Mouse (Mus musculus): Measurements from ENCODE around the gene Erlin1. TPM values are rescaled to one million over a fixed set of nuclear protein-coding genes. Genes with fewer than 3 reads are reported as not detected.

Gene Erlin1
- polyA plus RNA-seq, 1 experiment from 2014 or later, result 46.1 TPM

DNA sequence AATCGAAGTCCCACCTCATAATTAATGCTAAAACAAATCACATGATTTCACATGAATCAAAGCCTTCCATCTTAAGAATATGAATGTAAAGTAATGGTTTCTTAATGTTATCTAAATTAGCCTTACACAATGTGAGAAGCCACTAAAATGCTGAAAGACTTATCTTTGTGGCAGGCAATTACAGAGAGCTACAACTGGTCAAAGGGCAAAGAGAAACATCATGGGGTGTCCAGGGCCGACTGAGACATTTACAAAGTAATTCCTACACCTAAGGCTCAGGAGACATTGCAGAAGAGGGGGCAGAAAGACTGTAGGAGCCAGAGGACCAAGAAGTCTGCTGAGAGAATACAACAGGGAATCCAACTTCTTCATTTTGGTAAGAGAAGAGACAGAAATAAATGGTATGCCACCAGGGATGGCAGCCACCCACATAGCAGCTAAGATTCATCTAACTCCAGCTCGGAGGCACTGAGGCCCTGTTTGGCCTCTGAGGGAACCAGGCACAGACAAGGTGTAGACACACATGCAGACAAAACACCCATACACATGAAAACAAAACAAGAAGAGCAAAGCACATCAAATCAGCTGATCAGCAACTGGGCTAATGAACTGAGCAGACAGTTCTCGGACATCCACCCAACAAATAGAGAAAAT lies 14.3 kb downstream of the Erlin1 start:
- WGBS, result 84% methylated on average over 4 of the region's 4 CpGs
- Histone ChIP-seq H3K36me3 (peaks cover 49% of the 10 kb centered on the region), H3K27ac (no peak overlapping the region), H3K4me1 (no peaks in the 10 kb centered on the region), H3K9me3 (no peaks in the 10 kb centered on the region), H3K4me2 (no peak overlapping the region), H3K4me3 (no peak overlapping the region), H3K9ac (no peak overlapping the region), H3K27me3 (no peaks in the 10 kb centered on the region)
- ATAC-seq (ENCODE audit: insufficient number of reproducible peaks, low FRiP score, low TSS enrichment, low read depth), result no peak

GRCm38 (mm10) chr19:44050388-44050787 lies 19.2 kb downstream of the Erlin1 start:
- Histone ChIP-seq H3K36me3 (peaks cover 31% of the 10 kb centered on the region), H3K27me3 (no peaks in the 10 kb centered on the region), H3K4me2 (no peak overlapping the region), H3K4me3 (no peak overlapping the region), H3K27ac (no peak overlapping the region), H3K9ac (no peak overlapping the region), H3K9me3 (no peaks in the 10 kb centered on the region), H3K4me1 (no peaks in the 10 kb centered on the region)
- 75% methylated on average over 4 of the region's 4 CpGs for WGBS
- no peak for ATAC-seq (ENCODE audit: insufficient number of reproducible peaks, low FRiP score, low TSS enrichment, low read depth)

DNA sequence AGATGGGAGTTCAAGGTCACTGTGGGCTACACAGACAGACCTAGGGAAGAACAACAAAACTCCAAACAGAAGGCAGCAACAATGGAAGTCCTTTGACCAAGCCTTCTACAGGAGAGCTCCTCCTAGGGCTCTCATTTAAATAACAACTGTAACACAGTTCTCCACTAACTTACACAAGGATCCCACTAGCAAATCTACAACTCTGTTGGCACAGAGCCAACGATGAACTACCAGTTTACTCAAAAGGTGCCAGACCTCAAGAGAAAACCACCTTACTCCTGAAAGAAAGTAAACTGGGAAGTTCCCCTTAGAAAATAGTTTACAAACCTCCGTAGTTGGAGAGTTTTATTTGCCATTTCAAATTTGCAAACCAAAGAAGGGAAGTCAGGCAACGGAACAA lies 20.3 kb downstream of the Erlin1 start:
- H3K27me3 ChIP-seq, result no peaks in the 10 kb centered on the region
- H3K9me3 ChIP-seq, result no peaks in the 10 kb centered on the region
- H3K4me2 ChIP-seq, result no peak overlapping the region
- no peak overlapping the region for H3K9ac ChIP-seq
- no peak for ATAC-seq (ENCODE audit: insufficient number of reproducible peaks, low FRiP score, low TSS enrichment, low read depth)
- H3K4me3 ChIP-seq, result no peak overlapping the region
- H3K27ac ChIP-seq, result no peak overlapping the region
- 65% methylated on average over 3 of the region's 3 CpGs for WGBS
- peaks cover 33% of the 10 kb centered on the region for H3K36me3 ChIP-seq
- no peaks in the 10 kb centered on the region for H3K4me1 ChIP-seq

DNA sequence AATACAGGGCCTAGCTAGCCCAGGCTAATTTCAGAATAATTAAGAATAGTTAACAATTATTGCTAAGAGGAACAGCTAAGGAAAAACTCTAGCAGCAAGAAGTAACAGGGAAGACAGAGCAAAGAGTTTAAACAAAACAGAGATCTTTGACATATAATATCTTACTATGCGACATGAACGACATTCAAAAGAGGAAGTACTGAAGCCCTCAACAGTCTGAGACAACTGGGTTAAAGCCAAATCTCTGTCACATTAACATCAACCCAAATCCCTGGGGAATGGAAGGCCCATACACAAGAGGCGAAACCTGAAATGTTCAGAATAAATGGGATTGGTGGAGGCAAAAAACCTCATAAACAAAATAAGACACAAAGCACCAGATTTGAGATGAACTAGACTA lies 23.7 kb downstream of the Erlin1 start:
- H3K4me2 ChIP-seq, result no peak overlapping the region
- no peaks in the 10 kb centered on the region for H3K4me1 ChIP-seq
- no peak for ATAC-seq (ENCODE audit: insufficient number of reproducible peaks, low FRiP score, low TSS enrichment, low read depth)
- no peaks in the 10 kb centered on the region for H3K27me3 ChIP-seq
- H3K9ac ChIP-seq, result no peak overlapping the region
- no peaks in the 10 kb centered on the region for H3K9me3 ChIP-seq
- no peak overlapping the region for H3K4me3 ChIP-seq
- H3K27ac ChIP-seq, result no peak overlapping the region
- peaks cover 15% of the 10 kb centered on the region; the same call in 1 of the 2 replicates for H3K36me3 ChIP-seq
- 89% methylated on average over 3 of the region's 3 CpGs for WGBS

- no peak for ATAC-seq (ENCODE audit: insufficient number of reproducible peaks, low FRiP score, low TSS enrichment, low read depth)
- WGBS, result 82% methylated on average over 5 of the region's 5 CpGs
- no peaks in the 10 kb centered on the region for H3K9me3 ChIP-seq
- H3K4me1 ChIP-seq, result no peaks in the 10 kb centered on the region
- H3K9ac ChIP-seq, result no peak overlapping the region
- H3K4me3 ChIP-seq, result no peak overlapping the region
- H3K27me3 ChIP-seq, result no peaks in the 10 kb centered on the region
- no peak overlapping the region for H3K27ac ChIP-seq
- H3K36me3 ChIP-seq, result peaks cover 40% of the 10 kb centered on the region
- H3K4me2 ChIP-seq, result no peak overlapping the region
Measured at GRCm38 (mm10) chr19:44042121-44042520, 27.5 kb downstream of the Erlin1 start.

DNA sequence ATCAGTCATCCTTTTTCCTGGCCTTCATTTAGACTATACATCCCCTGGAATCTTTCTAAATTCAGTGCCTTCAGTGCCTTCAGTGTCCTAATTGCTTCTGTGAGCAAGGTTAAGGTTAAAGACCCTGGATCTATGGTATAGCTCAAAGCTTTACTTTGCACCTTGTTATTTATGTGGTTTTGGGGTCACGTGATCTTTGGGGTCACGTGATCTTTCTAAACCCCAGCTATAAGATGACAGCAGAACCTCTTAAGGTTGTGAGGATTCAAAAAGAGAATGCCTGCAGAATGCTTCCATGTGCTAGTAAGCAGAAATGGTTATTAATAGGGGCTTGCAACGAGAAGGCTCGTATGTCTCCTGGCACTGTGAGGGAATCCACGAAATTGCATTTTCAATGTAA lies 36.2 kb downstream of the Erlin1 start:
- H3K27me3 ChIP-seq, result no peaks in the 10 kb centered on the region
- no peak overlapping the region for H3K27ac ChIP-seq
- WGBS, result 90% methylated on average over 5 of the region's 5 CpGs
- H3K4me3 ChIP-seq, result no peak overlapping the region
- no peaks in the 10 kb centered on the region for H3K4me1 ChIP-seq
- peaks cover 46% of the 10 kb centered on the region for H3K36me3 ChIP-seq
- H3K4me2 ChIP-seq, result no peak overlapping the region
- no peak for ATAC-seq (ENCODE audit: insufficient number of reproducible peaks, low FRiP score, low TSS enrichment, low read depth)
- no peak overlapping the region for H3K9ac ChIP-seq
- H3K9me3 ChIP-seq, result no peaks in the 10 kb centered on the region

GRCm38 (mm10) chr19:44032046-44032744 lies 37.4 kb downstream of the Erlin1 start:
- H3K4me1 ChIP-seq, result no peaks in the 10 kb centered on the region
- H3K9ac ChIP-seq, result no peak overlapping the region
- peaks cover 36% of the 10 kb centered on the region for H3K36me3 ChIP-seq
- H3K9me3 ChIP-seq, result no peaks in the 10 kb centered on the region
- H3K4me3 ChIP-seq, result no peak overlapping the region
- no peak overlapping the region for H3K4me2 ChIP-seq
- WGBS, result 88% methylated on average over 11 of the region's 11 CpGs
- no peak for ATAC-seq (ENCODE audit: insufficient number of reproducible peaks, low FRiP score, low TSS enrichment, low read depth)
- no peaks in the 10 kb centered on the region for H3K27me3 ChIP-seq
- H3K27ac ChIP-seq, result no peak overlapping the region

DNA sequence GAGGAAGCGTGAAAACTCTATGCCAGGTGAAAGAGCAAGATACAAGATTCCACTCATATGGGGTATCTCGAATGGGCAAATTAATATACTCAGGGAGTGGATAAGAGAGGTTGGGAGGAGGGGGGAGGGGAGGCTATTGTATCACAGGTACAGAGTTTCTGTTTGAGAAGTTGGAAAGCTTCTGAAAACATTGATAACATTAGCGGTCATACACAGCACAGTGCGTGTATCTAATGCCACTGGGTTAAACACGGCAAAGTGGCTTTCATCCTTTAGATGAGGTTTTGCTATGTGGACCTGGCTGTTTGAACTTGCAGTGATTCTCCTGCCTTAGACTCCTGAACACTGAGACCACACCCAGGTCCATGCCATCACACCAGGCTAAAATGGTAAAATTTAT lies 39.6 kb downstream of the Erlin1 start:
- H3K27ac ChIP-seq, result no peak overlapping the region
- no peaks in the 10 kb centered on the region for H3K27me3 ChIP-seq
- H3K4me1 ChIP-seq, result no peaks in the 10 kb centered on the region
- peaks cover 16% of the 10 kb centered on the region for H3K36me3 ChIP-seq
- WGBS, result 92% methylated on average over 5 of the region's 5 CpGs
- no peak overlapping the region for H3K4me2 ChIP-seq
- ATAC-seq (ENCODE audit: insufficient number of reproducible peaks, low FRiP score, low TSS enrichment, low read depth), result no peak
- no peaks in the 10 kb centered on the region for H3K9me3 ChIP-seq
- no peak overlapping the region for H3K4me3 ChIP-seq
- H3K9ac ChIP-seq, result no peak overlapping the region

- ATAC-seq (ENCODE audit: insufficient number of reproducible peaks, low FRiP score, low TSS enrichment, low read depth), result no peak
Measured at GRCm38 (mm10) chr19:44028972-44029371, 40.6 kb downstream of the Erlin1 start, which contains the start of gene Cyp2c23. Cyp2c23 (minus strand) TSS chr19:44029208.

GRCm38 (mm10) chr19:44026956-44027530 lies 42.5 kb downstream of the Erlin1 start:
- H3K4me2 ChIP-seq, result no peak overlapping the region
- no peaks in the 10 kb centered on the region for H3K9me3 ChIP-seq
- peaks cover 1% of the 10 kb centered on the region; the same call in 1 of the 2 replicates for H3K36me3 ChIP-seq
- no peak overlapping the region for H3K4me3 ChIP-seq
- H3K27me3 ChIP-seq, result no peaks in the 10 kb centered on the region
- no peak overlapping the region for H3K9ac ChIP-seq
- no peak overlapping the region for H3K27ac ChIP-seq
- WGBS, result 61% methylated on average over 8 of the region's 8 CpGs
- no peaks in the 10 kb centered on the region for H3K4me1 ChIP-seq
- ATAC-seq (ENCODE audit: insufficient number of reproducible peaks, low FRiP score, low TSS enrichment, low read depth), result no peak

More at GRCm38 (mm10) chr19:44028972-44029371, 40.6 kb downstream of the Erlin1 start, which contains the start of gene Cyp2c23:
- 74% methylated on average over 8 of the region's 8 CpGs for WGBS
- Histone ChIP-seq H3K36me3 (peaks cover 8% of the 10 kb centered on the region), H3K27ac (no peak within 1 kb of the TSS), H3K9ac (no peak within 1 kb of the TSS), H3K4me3 (no peak within 1 kb of the TSS), H3K27me3 (no peaks in the 10 kb centered on the region), H3K4me2 (no peak within 1 kb of the TSS), H3K4me1 (no peaks in the 10 kb centered on the region), H3K9me3 (no peaks in the 10 kb centered on the region)

DNA sequence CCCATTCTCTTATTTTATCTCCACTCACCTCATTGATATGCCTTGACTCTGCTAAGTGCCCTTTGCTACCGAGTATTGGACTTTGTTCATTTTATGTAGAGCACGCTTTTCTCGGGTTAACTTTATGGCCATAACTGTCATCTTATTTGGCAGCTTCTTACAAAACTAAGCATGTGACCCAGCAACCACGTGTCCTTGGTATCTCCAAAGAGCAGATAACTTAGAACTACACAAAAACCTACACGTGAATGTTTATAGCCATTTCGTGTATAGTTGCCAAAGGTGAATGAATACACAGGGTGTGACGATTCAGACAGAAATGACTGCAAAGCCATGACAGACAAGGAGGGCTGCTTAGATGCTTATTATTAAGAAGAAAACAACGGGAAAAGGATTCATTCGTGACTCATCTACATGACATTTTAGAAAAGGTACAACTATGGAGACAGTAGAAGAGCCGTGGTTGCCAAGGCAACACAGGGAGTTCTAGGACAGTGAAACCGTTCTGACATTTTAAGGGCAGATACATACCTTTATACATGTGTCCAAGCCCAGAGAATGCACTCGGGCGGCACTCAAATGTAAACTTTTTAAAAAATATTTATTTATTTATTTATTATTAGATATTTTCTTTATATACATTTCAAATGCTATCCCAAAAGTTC lies 44.5 kb downstream of the Erlin1 start:
- no peaks in the 10 kb centered on the region for H3K36me3 ChIP-seq
- H3K27ac ChIP-seq, result no peak overlapping the region
- WGBS, result 86% methylated on average over 13 of the region's 13 CpGs
- ATAC-seq (ENCODE audit: insufficient number of reproducible peaks, low FRiP score, low TSS enrichment, low read depth), result no peak
- no peaks in the 10 kb centered on the region for H3K27me3 ChIP-seq
- H3K9me3 ChIP-seq, result no peaks in the 10 kb centered on the region
- no peak overlapping the region for H3K4me2 ChIP-seq
- H3K9ac ChIP-seq, result no peak overlapping the region
- H3K4me3 ChIP-seq, result no peak overlapping the region
- no peaks in the 10 kb centered on the region for H3K4me1 ChIP-seq

DNA sequence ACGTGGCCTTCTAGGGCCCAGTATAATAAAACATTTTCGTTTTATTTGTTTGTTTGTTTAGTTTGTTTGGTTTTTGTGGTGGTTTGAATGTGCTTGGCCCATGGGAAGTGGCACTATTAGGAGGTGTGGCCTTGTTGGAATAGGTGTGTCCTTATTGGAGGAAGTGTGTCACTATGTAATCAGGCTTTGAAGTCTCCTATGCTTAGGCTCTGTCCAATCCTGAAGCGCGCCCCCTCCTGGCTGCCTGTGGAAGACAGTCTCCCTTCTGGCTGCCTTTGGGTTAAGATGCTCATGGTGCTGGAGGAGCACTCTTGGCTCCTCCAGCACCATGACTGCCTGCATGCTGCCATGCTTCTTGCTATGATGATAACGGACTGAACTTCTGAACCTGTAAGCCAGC lies 46.5 kb downstream of the Erlin1 start:
- Histone ChIP-seq H3K27me3 (no peaks in the 10 kb centered on the region), H3K27ac (no peak overlapping the region), H3K4me3 (no peak overlapping the region), H3K4me1 (no peaks in the 10 kb centered on the region), H3K4me2 (no peak overlapping the region), H3K9ac (no peak overlapping the region), H3K36me3 (no peaks in the 10 kb centered on the region), H3K9me3 (no peaks in the 10 kb centered on the region)
- ATAC-seq (ENCODE audit: insufficient number of reproducible peaks, low FRiP score, low TSS enrichment, low read depth), result no peak
- WGBS, result 67% methylated on average over 5 of the region's 5 CpGs

All from limb, embryonic 15.5 days (tissue).